Mouse (Mus musculus): Measurements from ENCODE around the gene Sfxn1. TPM values are rescaled to one million over a fixed set of nuclear protein-coding genes. Genes with fewer than 3 reads are reported as not detected.

The Sfxn1 gene
- total RNA-seq (2023), result 27.0 to 32.1 TPM (median 28.0 TPM) in 4 replicates

DNA sequence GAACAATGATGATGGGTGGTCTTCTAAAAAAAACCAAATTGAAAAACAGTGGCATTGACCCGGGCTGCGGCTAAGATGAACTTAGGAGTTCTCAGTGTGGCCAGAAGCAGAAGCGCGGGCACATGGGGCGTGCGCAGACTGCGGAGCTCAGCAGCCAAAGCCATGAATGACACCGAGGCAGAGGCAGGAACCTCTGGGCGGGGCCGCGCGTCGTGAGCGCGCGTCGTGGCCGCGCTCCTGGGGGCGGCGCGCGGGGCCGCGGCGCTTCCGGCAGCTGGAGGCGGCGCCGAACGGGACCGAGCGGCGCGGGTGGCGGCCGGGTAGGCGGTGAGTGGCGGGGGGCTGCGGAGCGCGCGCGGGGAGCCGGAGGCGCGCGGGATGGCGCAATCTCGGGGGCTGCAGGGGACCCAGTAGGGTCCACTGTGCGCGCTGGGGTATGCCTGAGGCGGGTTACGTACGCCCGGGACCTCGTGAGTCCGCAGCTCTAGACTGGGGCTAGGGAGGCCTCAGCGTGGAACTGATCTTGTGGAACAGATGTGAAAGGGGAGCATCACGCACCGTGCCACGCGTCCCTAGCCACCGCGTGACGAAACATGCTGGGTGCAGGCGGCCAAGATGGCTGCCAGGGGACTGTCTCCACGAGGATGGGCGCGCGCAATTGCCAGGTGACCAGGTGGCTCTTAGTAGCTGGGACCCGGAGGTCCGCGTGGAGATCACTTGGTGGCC lies at the start of gene Sfxn1:
Sfxn1 (plus strand) TSS at position 264 of the 726 bp plus-strand sequence.

DNA sequence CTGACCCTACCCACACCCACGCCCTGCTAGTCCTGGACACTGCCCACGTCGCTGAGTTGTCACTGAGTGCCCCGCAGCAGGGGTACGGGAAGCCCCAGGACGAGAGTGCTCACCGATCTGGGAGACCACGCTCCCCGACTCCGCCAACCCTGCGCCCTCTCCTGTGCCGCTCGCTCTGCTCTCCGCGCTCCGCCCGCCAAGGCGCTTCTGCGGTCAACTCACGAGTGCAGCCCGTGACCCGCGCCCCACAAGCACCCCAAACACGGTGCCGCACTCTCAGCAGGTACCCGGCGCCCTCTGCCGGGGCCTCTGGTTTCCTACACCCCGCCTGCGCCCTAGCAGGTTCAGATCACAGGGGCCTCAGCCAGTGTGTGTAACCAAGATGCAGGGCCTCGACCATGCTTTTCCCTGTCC lies 16.2 kb upstream of the Sfxn1 start, which contains the start of gene Drd1:
Drd1 (minus strand) TSS at position 258 of the 414 bp plus-strand sequence.

Other genes starting within 250 kb of the Sfxn1 start
- 0.57 to 3.8 TPM (median 2.1 TPM) in 4 replicates for gene Drd1, start 16.2 kb upstream of the Sfxn1 start, total RNA-seq (2023)
- 6.3 to 8.5 TPM (median 7.8 TPM) in 4 replicates for gene Hrh2, start 120.3 kb downstream of the Sfxn1 start, total RNA-seq (2023)